Mouse (Mus musculus): ENCODE measurements around the gene Crb1.

The Crb1 gene

GRCm38 (mm10) chr1:139223804-139224203 is 153.1 kb downstream of the Crb1 start:
- DNase-seq (ENCODE audit: low read depth) = no peak

- no peak for DNase-seq (ENCODE audit: low read depth)
These were observed 161.6 kb downstream of the Crb1 start for GRCm38 (mm10) chr1:139215311-139215710.

GRCm38 (mm10) chr1:139210505-139210904 is 166.4 kb downstream of the Crb1 start:
- no peak for DNase-seq (ENCODE audit: low read depth)

- no peak for DNase-seq (ENCODE audit: low read depth)
These were observed 167.1 kb downstream of the Crb1 start for GRCm38 (mm10) chr1:139209796-139210195.

GRCm38 (mm10) chr1:139206259-139206658 is 170.6 kb downstream of the Crb1 start:
- DNase-seq (ENCODE audit: low read depth) = no peak

GRCm38 (mm10) chr1:139203026-139203425 is 173.9 kb downstream of the Crb1 start:
- no peak for DNase-seq (ENCODE audit: low read depth)

- DNase-seq (ENCODE audit: low read depth) = no peak
These were observed 182.4 kb downstream of the Crb1 start for GRCm38 (mm10) chr1:139194428-139195028.

- DNase-seq (ENCODE audit: low read depth) = no peak
These were observed 182.9 kb downstream of the Crb1 start for GRCm38 (mm10) chr1:139194011-139194410.

GRCm38 (mm10) chr1:139192635-139193034 is 184.3 kb downstream of the Crb1 start:
- no peak for DNase-seq (ENCODE audit: low read depth)

- DNase-seq (ENCODE audit: low read depth) = peak; percentile 38
These were observed 196.3 kb downstream of the Crb1 start for GRCm38 (mm10) chr1:139180481-139181149.

GRCm38 (mm10) chr1:139179707-139180106 is 197.2 kb downstream of the Crb1 start:
- DNase-seq (ENCODE audit: low read depth) = peak; percentile 15

GRCm38 (mm10) chr1:139174058-139174832 is 202.7 kb downstream of the Crb1 start:
- no peak for DNase-seq (ENCODE audit: low read depth)

- peak; percentile 48 for DNase-seq (ENCODE audit: low read depth)
These were observed 214.1 kb downstream of the Crb1 start for GRCm38 (mm10) chr1:139162814-139163213.

GRCm38 (mm10) chr1:139161619-139162018 is 215.3 kb downstream of the Crb1 start:
- peak; percentile 18 for DNase-seq (ENCODE audit: low read depth)

GRCm38 (mm10) chr1:139156397-139156796 is 220.5 kb downstream of the Crb1 start:
- DNase-seq (ENCODE audit: low read depth) = peak; percentile 64

GRCm38 (mm10) chr1:139153493-139153892 is 223.4 kb downstream of the Crb1 start:
- DNase-seq (ENCODE audit: low read depth) = no peak

GRCm38 (mm10) chr1:139153006-139153405 is 223.9 kb downstream of the Crb1 start:
- DNase-seq (ENCODE audit: low read depth) = no peak

Data from naive thymus-derived CD4-positive, alpha-beta T cell, adult 2 months (primary cell).